Mouse (Mus musculus): ENCODE results near the gene Maea. TPM values are rescaled to one million over a fixed set of nuclear protein-coding genes. Genes with fewer than 3 reads are reported as not detected.

The Maea gene
- 165 and 167 TPM in 2 replicates for polyA plus RNA-seq (2012; rRNA removed)

GRCm38 (mm10) chr5:33335273-33335976, at the start of gene Maea:
Gene Maea (plus strand): TSS chr5:33335509.

GRCm38 (mm10) chr5:33378302-33378854, 43.1 kb downstream of the Maea start, which contains the start of gene Uvssa:
Gene Uvssa (plus strand): TSS chr5:33378549.

Other genes with a start within 250 kb of the Maea start
- gene Slc5a1, start 231.3 kb upstream of the Maea start, polyA plus RNA-seq (2012; rRNA removed), result 0.02 and 0.06 TPM in 2 replicates
- 3.0 and 6.5 TPM in 2 replicates for gene Spon2, start 117.1 kb upstream of the Maea start, polyA plus RNA-seq (2012; rRNA removed)
- 386 and 424 TPM in 2 replicates for gene Ctbp1, start 60.5 kb upstream of the Maea start, polyA plus RNA-seq (2012; rRNA removed)
- 8.7 and 8.8 TPM in 2 replicates for gene Uvssa, start 43.0 kb downstream of the Maea start, polyA plus RNA-seq (2012; rRNA removed)
- 1.7 and 2.8 TPM in 2 replicates for gene Nkx1-1, start 98.5 kb downstream of the Maea start, polyA plus RNA-seq (2012; rRNA removed)

Data from central nervous system, embryonic 14 days (tissue).